Mouse (Mus musculus) heart, postnatal 14 days (tissue): ENCODE measurements at regions not wholly inside any gene's neighbourhood (a gene's known extent, or its start where the extent isn't known, plus 50 kb on each side); places are given as distances from the start of the nearest gene placed in this dataset.

Experiments used
- DNase-seq, 2 experiments: peaks; one replicate each; pipeline ENCODE4 v3.0.0; 2021 to 2022
- intact Hi-C: fragments of 180-260 bp; cut with DNase I; formaldehyde crosslinking; loops from one replicate; pipeline ENCODE4 v1.15.1; 2025

DNA sequence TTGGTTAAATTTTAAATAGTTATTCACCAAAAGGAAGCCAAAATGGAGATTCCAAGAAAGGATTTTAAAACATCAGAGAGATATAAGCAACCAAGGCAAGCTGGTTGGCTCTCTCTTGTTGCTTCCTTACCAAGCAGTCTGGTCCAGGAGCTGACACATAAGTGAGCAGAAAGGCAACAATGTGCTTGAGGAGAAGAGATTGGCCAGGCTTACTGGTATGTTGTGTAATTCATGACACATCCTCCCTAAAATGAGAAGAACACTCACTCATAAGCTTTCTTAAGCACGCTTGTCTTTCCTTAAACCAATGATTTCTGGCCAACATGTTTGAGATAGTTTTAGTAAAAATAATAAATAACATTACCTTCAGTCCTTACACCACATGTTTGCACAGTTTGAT lies 374.2 kb downstream of the Ipo11 start:
- DNase-seq, result no peak
- intact Hi-C loops, result no loop called here

DNA sequence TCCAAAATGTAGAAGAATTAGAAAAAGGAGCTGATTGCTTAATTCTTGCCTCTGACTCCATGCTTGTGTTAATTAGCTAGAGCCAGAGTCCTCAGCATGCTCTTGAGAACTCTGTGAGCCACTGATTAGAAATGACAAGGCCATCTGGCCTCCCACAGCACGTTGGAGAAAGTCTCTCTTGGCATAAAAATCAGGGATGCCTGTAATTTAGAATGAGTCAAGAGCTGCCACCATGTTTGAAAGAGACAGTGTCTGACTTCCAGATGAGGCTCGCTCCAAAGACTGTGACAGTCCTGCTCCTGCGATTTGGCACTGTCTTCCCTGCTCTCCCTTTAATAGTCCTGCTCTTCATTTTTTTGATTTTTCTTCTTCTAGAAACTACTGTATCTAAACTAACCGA lies 374.6 kb downstream of the Ipo11 start:
- no peak for DNase-seq
- intact Hi-C loops, result no loop called here

DNA sequence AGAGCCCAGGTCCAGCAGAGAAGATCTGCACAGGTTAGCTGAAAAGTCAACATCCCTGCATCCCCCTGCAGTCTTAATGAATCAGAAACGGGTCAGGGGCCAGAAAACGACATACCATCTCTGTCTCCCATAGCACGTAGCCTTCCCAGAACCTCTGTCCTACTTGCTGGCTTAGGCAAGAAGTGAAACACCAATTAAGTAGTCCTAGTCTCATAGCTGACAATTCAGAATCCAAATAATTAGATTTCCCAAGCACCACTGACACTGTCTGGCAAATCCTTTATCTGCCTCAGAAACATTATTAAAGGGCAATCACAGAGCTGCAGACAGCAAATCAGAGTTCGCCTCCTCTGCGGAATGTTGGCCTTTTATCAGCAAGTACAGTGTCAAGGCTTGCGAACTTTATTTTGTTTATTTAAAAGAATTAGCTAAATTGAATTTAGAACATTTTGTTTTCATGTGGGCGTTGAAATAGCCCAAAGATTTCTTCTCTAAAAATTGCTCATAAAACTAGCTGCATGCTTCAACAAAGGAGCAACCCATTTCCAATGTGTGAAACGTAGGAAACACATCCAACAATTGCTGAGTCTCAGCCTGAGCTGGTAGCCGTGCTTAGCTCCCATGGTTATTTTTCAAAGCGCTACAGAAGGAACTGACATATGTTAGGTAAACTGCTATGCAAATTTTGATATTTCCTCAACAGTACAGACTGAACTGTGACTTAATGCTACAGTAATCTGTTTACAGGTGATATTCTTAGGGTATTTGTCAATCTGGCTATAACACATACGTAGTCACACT lies 411.2 kb downstream of the Ipo11 start:
- DNase-seq, result no peak
- intact Hi-C loops, result no loop called here

DNA sequence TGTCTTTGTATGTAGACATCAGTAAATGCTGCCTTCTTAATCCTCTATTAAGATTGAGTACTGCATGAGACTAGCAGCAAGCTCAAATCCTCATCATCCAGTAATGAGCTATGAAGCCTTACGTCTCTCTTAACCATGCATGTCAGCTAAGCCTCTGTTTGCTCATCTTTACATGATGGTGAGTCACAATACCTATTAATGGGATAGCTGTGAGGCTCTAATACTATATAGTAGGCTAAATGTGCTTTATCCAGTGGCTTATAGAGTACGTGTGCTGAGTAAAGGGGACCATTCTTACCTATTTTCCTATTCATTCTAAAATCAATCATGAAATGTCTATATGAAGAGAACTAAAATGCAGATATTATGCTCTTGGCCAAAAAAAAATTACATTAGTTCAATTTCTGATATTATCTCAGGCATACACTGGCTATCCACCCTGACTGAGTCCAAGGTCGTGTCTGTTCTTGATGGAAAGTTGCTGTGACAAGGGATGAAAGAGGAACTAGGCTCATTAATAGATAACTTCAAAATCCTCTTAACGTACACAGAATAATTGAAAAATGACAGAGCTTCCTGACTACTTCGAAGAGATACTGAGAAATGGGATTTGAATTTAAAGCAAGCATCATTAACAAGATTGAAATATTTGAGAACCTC lies 422.1 kb downstream of the Ipo11 start:
- intact Hi-C loops, result no loop called here

DNA sequence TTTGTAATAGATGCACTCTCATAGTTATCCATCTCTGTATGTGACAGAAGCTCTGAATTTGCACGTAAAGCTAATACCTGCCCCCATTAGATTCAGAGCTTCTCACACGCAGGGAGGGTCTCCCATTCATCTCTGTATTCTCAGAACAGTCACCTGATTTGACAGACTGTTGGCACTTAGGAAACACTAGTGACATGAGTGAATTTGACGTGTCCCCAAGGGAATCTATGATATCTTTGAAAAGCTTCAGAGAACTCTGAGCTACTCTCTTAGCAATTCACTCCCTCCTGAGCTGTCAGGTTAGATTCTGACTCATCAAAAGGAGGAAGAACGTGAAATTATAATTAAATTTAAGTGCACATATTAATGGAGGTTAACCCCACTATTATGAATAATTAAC lies 423.1 kb downstream of the Ipo11 start:
- no peak for DNase-seq
- intact Hi-C loops, result no loop called here

More for the DNA sequence above, 422.1 kb downstream of the Ipo11 start:
- DNase-seq, result no peak

DNA sequence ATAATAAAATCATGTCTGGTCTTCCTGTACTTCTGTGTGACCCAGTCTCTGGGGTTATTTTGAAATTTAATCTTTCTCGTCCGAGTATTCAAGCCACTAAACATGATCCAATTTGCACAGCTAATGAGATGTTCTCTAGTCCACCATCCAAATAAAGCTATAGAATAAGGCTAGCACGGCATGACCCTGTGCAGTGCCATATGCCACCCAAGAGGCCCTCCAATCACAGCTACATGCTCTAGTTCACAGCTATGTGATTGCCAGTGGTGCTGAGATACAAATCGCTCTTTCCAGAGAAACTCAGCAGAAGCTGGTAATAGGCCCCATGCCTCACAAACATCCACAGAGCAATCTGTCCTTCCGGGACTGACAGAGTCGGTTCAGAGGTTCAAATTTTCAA lies 426.3 kb downstream of the Ipo11 start:
- no peak for DNase-seq
- intact Hi-C loops, result no loop called here

DNA sequence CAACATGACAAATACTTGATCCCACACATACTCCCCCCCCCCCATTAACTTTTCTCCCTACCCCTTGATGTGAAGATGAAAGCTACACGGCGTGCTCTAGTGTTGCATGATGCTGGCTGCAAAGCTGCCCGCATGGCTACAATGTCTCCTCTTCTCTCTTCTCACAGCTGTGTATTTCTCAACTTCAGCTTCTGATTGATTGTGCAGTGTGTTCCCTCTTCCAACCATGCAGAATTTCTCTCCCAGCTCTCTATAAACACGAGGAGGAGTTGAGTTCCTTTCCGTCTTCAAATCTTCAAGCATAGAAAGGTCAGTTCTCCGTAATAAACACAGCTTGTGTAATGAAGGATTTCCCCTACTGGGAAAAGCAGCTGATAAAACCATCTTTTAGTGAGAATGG lies 435.5 kb downstream of the Ipo11 start:
- intact Hi-C loops, result no loop called here
- DNase-seq, result no peak

DNA sequence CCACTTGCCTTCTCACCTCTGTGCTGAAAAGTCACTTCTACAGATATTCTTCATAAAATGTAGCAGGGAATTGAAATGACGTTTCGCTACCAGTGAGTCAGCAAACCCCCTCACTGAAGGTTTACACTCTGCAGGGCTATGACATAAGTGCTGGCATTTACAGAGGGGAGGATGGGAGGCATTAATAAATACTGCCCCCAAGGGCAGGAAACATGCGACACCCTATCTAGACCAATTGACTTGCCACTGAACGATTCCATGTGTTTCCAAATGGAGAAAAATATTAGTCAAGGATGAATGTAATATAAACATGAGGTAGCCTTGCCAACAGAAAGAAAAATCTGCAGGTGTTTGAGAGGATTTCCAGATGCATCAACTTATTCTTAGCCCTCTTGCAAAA lies 465.5 kb downstream of the Ipo11 start:
- intact Hi-C loops, result no loop called here
- DNase-seq, result no peak

DNA sequence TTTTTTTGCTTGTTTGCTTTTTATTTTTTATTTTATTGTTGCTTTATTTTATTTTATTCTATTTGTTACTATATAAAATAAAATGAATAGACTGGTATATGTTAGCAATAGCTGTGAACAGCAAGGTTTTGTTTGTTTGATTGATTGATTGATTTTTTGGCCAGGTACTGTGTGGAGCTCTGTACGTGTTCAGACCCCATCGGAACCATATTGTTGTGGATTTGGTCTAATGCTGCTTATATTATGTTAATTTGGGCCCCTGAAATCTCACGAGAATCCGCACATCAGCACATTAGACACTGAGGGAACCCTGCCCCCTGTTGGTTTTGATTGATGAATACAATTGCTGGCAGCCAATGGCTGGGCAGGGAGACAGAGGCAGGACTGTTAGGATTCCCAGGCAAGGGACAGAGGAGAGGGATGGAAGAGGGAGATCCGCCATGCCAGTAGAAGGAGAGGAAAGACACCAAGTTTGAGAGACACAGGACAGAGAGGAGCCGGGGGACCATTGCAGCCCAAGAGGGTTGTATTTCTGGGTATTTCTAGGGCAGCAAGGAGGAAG lies 482.3 kb downstream of the Ipo11 start:
- intact Hi-C loops, result no loop called here
- DNase-seq, result no peak

DNA sequence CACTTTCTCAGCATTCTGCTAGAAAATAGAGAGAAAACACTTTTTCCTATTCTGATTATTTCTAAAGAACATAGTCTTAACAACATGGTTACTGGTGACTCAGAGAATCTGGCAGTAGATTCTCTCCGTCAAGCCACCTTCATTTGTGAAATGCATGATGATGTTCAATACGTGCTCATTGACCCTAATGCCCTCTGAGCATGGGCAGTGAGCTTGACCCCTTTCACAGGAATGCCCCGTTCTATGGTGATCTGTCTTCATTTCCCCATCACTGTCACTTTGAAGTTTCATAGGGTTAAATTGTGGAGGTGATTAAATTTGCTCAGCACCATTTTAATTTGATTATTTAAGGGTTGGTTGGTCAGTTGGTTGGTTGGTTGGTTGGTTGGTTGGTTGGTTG lies 504.6 kb downstream of the Ipo11 start:
- no peak for DNase-seq
- intact Hi-C loops, result no loop called here

DNA sequence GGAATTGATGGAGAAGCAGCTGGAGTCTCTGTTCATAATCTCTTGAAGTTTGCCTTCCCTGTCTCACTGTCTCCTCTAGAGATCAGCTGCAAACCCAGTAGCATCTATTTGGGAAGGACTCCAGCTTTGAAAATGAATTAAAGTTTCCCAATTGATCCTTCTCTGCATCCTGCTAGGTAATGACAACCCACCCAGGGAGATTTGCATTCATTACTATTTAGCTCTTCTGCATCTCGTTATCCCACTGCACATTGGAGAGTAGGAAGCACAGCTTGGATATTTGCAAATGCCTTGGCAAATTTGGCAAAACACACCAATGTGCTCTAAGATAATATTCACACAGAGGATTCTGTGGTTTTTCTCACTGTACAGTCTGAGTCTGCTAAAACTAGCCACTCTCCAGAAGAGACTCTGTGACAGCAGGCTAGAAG lies 530.1 kb downstream of the Ipo11 start:
- DNase-seq, result no peak
- intact Hi-C loops, result no loop called here

DNA sequence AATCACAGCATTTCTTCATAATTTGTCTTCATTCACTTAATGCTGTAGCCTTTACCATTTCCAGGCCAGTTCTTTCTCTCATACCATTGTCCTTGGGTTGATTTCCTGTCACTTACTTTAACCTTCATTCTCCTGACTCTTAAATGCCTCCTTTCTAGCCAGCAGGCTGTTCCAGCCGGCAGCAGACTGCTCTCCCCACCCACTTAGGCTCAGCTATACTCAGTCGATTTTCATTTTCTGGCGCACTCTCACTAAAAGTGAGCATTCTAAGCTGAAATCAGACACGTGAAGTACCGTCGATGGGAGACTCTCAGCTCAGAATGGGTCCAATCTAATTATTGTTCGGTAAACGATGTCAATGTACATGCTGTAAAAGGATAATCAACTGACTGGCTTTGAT lies 544.1 kb downstream of the Ipo11 start:
- no peak for DNase-seq
- intact Hi-C loops, result no loop called here

DNA sequence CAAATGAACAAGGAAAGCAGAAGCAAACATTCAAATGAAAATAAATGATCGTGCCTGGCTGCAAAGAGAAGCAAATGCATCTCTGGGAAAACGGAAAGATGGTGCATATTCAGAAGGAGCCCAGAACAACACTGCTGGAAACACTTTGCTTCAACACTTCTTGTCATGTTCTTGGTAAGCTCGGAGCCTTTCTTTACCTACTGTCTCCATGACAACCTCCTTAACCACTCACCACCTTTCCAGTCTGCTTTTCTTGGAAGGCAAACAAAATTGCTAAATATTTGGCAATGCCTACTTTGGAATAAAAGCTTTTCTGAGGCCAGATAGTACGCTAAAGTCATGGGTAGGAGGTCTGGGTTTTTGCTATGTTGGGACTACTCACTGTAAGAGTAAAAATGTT lies 548.1 kb downstream of the Ipo11 start:
- intact Hi-C loops, result no loop called here
- no peak for DNase-seq

DNA sequence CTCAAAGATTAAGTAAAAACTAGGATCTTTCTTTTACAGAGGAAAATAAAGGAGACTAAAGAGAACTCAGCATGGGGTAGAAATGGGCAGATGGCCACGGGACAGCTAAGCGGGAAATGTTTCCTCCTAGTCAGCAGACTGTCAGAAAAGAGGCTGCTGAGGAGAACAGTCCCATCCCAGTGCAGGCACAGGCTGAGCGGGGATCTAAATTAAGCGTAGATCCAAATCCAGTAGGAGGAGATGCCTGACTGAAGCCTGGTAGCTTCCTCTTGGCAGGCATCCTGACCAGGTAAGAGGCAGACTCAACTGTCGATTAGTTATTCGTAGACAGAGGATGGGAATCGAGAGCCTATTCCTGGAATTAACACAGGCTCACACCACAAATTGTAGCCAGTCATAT lies 569.2 kb downstream of the Ipo11 start:
- no peak for DNase-seq
- intact Hi-C loops, result no loop called here

DNA sequence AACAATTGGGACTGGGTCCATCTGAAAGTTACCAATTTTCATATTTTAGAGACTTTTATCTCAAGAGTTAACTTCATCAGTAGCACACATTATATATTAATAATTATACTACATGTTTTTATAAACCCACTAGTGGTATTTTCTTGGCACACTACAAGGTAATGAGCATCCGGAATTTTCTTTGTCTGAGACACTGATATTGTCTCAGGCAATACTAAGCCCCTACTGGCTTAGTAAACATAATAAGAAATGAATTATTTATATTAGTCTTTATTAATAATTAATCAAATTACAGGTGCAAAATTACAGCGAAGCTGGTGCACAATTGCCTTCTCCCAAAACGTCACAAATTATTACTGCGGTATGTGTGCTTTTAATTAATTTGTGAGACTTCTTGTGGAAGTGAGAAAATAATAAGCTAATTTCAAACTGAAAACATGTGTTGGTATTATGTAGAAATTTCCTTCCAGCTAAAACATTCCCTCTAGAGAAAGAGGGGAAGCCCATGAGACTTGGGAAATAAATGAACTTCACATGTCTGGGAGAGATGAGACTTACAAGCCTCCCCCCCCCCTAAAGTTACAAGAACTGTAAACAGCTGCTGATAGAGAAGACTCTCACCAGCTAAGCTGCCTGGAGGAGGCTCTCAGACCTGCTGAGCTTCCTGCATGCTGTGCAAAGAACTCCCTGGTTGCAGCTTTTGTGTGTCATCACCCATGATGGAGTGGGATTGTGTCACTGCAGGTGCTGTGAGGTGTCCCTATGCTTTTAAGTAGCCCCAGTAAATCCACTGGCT lies 583.9 kb downstream of the Ipo11 start:
- DNase-seq, result no peak
- intact Hi-C loops, result no loop called here

DNA sequence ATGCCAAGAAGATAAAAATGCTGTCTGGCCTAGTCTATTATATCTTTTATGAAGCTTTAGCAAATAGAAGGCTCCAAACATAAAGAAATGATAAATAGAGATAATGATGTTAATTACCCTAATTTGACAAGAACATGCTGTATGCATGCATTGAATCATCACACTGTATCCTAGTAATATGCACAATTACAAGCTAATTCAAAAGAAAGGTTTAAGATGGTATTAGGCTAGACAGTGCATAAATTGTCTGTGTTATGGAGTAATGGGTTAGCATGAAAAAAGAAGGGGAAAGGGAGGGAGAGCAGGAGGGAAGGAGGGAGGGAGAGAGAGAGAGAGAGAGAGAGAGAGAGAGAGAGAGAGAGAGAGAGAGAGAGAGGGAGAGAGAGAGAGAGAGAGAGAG lies 604.7 kb downstream of the Ipo11 start:
- DNase-seq, result no peak
- intact Hi-C loops, result no loop called here

DNA sequence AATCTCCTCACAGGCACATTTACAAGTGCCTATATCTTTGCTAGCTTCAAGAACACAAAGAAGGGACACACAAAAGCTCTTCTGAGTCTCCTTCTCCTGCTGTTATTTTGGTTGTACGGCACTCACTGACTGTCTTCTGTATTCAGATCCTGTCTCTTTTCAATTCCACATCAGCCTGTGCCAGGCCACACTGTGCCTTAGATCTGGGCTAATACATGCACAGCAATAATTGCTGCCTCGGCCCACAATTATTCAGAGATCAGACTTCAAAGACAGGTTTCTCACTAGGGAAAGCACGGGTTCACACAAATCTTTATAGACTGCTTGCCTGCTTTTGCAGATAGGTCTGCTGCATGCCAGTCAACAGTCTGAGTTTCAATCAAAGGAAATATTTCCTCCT lies 617.8 kb downstream of the Ipo11 start:
- intact Hi-C loops, result no loop called here
- no peak for DNase-seq

DNA sequence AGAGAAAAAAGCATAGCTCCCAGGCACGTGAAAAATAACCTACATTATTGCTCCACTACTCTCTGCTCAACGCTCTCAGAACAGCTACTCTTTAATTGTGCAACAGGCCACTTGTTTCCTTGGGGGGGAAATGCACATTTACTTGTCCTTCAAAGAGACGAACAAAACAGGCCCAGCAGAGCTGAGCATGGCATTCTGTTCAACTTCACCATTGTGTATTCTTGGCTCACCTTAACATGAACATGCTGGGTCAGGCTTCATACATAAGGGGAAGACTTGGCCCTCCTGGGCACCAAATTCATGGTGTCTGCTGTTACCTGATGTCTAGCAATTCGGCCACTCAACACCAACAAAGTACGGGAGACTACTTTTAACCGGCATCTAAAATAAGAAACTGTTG lies 618.3 kb downstream of the Ipo11 start:
- intact Hi-C loops, result no loop called here
- no peak for DNase-seq

DNA sequence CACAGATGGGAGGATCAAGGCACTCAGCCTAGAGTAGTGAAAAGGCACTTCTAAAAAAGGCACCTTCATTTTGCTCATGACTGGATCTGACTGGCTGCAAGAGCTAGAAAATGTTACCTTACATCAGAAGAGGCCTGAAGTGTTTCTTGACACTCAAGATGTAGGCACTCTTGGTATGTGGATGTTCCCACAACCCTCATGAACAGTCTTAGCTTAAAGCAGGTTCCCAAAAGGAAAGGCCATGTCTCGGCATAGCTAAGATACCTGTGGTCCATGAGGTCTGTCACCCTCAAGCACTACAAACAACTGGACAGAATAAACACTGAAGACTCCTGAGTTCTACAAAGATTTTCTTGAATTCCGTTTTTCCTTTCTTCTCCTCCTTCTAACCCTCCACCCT lies 619.5 kb downstream of the Ipo11 start:
- DNase-seq, result no peak
- intact Hi-C loops, result no loop called here

DNA sequence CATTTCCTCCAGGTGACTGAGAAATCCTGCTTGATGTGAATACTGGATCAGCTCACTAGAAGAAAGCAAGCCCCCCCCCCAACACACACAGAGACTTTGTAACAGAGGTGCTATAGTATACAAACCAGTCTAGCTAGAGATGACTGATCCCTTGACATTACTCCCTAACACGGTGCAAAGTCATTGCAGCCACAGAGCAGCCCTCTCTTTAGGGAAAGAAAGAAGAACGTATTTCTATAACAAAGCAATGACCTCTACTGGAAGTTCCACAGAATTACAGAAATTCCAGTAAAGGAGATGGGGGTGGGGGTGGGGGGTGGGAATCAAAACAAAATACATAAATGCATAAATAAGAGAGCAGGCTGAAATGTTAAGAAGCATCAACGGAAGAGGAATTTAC lies 655.6 kb downstream of the Ipo11 start:
- intact Hi-C loops, result no loop called here
- no peak for DNase-seq

DNA sequence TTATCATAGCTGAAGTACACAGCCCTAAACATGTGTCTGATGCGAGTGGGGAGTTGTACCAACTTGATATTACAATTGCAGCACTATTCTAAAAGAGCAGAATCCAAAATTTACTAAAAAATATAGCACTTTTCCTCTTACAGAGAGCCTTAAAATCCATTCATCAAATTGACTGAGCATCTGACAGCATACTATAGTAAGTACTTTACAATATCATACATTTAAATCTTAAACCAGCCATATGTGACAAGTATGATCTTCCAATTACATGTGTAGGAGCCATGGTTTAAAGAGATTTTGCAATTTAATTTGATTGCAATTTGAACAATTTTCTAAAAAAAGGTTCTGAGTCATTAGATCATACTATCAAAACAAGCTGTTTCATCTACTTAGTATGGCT lies 676.9 kb downstream of the Ipo11 start:
- intact Hi-C loops, result no loop called here
- no peak for DNase-seq
